Mouse (Mus musculus): ENCODE data around the gene Adap2.

DNA sequence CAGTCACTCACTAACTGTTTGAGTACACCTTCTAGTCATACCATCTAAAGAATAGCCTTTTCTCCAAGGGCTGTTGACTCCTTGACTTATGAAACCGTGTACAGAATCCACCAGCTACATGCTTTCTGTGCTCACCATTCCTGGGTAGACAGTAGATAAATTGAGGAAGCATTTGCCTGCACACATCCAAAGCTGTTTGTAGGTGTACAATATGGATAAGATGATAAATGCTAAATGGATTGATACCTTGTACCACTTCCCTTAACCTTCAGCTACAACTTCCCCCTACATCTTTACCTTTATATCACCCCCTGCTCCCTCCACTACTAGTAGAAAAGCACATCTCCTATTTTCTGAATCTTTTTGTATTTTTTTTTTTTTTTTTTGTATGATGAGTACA lies 49.5 kb upstream of the Adap2 start:
- TF ChIP-seq POLR2A (IDR thresholded peaks at IDR 0.05; ENCODE audit: insufficient read depth, low read depth, low read length) (no peak), CTCF (IDR thresholded peaks at IDR 0.05; ENCODE audit: insufficient read depth, low read depth, low read length) (no peak)
